Mouse (Mus musculus): ENCODE results near the gene Flrt1.

- TF ChIP-seq CTCF (IDR thresholded peaks at IDR 0.05; ENCODE audit: insufficient read depth, low read depth, low read length) (no peak), POLR2A (IDR thresholded peaks at IDR 0.05; ENCODE audit: insufficient read depth, low read depth, low read length) (no peak)
Observed at GRCm38 (mm10) chr19:7072221-7072620, 33.3 kb downstream of the Flrt1 start.

Measured in olfactory bulb, adult 2 months (tissue).